Mouse (Mus musculus): ENCODE results near the gene Sall1.

Gene Sall1

DNA sequence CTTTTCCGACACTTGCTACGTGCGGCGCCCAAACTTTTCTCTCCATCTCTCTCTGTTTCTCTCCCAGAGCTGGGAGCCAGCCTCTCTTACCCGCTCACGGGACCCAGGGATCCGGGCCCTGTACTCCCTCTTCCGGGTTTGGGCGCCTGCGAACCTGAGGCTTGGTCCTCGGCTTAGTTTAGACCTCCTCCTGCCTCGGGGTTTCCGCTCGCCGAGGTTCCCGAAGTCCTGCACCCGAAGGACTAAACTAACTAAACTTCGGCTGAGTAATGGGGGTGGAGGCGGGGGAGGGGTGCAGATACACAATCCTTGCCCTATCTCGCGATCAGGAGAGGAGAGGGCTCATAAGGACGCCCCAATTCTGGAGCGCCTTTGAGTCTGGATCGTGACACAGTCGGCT is at the start of gene Sall1:
Gene Sall1, minus strand, starts transcription at position 223 of the 400 bp plus-strand sequence.
- DNase-seq (ENCODE audit: low spot score): no peak

DNA sequence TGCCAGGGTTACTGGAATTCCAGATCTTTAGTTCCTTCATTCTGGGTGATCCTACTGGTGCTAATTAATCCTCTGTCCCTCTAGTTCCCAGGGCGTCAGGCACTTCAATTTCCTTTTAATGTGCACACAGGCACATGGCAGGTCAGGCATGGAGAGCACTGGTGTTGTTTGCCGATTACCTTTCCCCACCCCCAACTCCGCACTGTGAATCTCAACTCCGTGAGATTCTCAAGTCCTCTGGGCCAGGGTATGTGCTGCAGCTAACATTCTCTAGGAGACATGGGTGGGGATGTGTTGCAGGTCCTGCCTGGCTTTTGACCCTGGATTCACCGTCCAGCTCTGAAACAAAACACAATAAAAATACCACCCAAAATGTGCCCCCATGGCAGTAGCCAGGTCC is 46.0 kb upstream of the Sall1 start:
- no peak for DNase-seq (ENCODE audit: low spot score)

DNA sequence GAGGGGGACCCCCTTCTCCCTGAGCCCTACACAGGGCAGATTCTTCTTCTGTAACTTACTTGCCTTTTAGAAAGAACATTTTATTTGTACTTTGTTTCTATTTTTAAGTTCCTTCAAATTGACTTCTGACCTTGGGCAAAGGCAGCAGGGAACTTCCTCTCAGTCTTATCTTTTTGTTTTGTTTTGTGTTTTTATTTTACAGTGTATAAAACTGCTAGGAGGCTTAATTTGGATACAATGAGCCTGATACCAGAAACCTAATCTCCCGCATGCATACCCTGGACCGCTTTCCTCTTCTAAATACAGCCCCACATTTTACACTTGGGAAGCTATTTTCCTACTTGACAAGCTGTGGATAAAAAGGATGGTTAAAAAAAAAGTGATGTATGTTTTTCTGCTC is 35.2 kb upstream of the Sall1 start:
- no peak for DNase-seq (ENCODE audit: low spot score)

GRCm38 (mm10) chr8:89072968-89073382 is 29.0 kb upstream of the Sall1 start:
- no peak for DNase-seq (ENCODE audit: low spot score)

GRCm38 (mm10) chr8:89067499-89067898 is 23.5 kb upstream of the Sall1 start:
- no peak for DNase-seq (ENCODE audit: low spot score)

- no peak for DNase-seq (ENCODE audit: low spot score)
These were observed 20.1 kb upstream of the Sall1 start for GRCm38 (mm10) chr8:89064042-89064441.

DNA sequence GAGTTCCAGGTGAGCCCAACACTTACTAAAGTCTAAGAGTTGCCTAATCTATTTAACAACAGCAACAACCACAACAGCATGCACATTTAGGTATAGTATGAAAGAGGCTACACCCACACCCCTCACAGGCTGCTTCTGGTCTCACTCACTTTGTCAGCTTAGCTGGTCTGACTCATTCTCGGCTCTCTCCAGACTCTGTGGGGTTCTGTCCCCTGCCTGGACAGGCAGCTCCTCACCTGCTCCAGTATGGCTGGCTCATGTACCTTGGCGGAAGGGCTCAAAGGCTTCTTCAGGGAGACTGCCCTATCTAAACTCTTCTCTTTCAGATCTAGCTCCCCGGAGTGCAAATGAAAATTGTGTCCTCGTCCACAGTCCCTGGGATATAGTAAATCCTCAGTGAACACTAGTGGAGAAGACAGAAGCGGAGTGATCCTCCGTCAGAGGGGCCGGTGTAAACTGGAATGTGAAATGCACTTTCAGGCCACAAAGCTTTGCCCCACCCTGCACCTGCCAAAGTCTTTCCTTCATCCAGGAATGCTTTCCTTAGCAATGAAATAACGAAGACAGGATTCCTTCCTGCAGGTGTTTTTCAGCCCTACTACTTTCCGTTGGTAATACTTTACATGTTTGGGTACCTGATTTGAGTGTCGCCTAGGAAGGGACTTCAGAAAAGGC is 19.5 kb upstream of the Sall1 start:
- no peak for DNase-seq (ENCODE audit: low spot score)

- DNase-seq (ENCODE audit: low spot score): no peak
These were observed 16.8 kb upstream of the Sall1 start for GRCm38 (mm10) chr8:89060717-89061116.

- DNase-seq (ENCODE audit: low spot score): no peak
These were observed 15.5 kb upstream of the Sall1 start for GRCm38 (mm10) chr8:89059507-89059906.

- no peak for DNase-seq (ENCODE audit: low spot score)
These were observed 8.9 kb upstream of the Sall1 start for GRCm38 (mm10) chr8:89052880-89053279.

GRCm38 (mm10) chr8:89046639-89047348 is 2.8 kb upstream of the Sall1 start:
- no peak for DNase-seq (ENCODE audit: low spot score)

DNA sequence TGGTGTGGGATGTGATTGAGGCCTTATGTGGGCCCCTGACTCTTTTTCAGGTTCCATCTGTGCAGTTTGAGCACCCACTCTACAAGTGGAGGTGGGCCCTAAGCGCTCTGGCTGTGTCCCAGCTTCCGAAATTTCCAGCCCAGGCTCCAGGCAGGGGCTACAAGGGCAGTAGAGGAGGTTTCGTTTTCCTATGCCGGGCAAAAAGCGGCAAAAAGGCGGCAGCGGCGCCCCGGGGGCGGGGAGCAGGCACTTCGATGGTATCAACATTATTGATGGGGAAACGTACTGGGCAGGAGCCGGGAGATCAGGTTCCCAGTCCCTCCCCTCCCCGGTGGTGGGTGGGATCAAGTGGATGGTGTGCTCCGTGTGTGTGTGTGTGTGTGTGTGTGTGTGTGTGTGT is 2.3 kb upstream of the Sall1 start:
- no peak for DNase-seq (ENCODE audit: low spot score)

- DNase-seq (ENCODE audit: low spot score): no peak
These were observed 1.8 kb upstream of the Sall1 start for GRCm38 (mm10) chr8:89045726-89046125.

GRCm38 (mm10) chr8:89045218-89045601 is 1.2 kb upstream of the Sall1 start:
- no peak for DNase-seq (ENCODE audit: low spot score)

DNA sequence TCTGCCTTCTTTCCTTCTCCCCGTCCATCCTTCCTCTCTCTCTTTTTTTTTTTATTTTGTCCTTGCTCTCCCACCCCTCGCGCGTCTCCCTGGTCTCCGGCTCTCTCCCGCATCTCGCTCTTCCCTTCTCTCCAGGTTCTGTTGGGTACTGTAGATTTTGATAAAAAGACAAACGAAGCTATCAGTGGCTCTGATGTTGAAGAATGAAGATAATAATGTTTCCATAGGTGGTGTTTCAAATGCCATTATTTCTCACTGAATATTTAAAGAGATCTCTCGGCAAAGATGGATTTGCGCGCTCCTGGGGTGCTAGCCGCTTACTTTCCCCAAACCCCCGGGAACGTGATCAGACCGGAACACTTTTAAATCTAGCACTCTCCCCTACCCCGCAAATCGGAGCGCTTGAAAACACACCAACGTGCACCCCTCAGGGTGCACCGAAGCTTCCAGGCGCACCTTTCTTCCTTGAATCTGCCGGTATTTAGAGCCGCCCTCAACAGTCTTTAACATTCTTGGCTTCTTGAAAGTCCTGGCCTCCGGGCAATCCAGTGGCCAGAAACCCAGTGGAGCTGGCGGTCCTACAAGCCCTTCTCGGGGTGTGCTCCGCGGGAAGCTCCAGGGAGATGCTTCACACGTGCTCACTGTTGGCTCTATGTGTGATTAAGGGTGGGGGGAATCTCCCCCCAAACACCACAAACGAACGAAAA is 702 bp upstream of the Sall1 start:
- DNase-seq (ENCODE audit: low spot score): no peak

- DNase-seq (ENCODE audit: low spot score): no peak
These were observed 556 bp downstream of the Sall1 start for GRCm38 (mm10) chr8:89043371-89043841.

DNA sequence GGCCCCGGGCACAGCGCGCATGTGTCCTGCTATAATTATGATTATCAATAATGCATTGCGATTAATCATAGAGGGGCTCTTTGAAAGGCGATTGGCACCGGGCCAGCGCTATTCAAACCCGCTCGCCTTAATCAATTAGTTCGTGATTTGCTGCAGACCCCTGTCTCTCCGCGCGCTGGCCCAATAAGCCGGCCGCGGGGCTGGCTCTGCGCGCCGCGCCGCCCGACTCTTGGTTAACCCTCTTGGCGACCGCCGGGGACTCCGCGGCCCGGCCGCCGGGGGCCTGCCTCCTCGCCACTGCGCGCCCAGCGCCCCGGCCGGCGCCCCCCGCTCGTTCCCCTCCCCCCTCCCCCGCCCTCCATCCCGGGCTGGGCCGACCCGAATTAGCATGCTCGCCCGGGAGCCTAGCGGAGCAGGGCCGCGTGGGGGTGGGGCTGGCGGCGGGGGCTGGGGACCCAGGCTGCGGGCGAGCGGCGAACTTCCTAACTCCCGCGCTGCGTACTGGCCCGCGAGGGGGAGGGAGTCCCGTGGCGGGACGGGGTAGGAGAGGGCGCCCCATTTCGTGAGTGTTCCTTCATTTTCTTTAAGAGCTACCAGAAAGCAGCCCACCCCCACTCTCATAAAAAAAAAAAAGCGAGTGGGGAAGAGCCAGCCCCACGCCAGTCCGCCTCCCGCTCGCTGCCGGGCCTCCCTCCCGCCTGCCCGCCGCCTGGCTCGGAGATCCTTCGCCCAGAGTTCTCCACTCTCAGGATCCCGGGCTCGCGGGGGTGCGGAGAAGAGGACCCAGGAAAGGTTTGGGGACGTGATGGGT is 1.2 kb downstream of the Sall1 start:
- DNase-seq (ENCODE audit: low spot score): no peak

- no peak for DNase-seq (ENCODE audit: low spot score)
These were observed 1.9 kb downstream of the Sall1 start for GRCm38 (mm10) chr8:89042118-89042460.

- no peak for DNase-seq (ENCODE audit: low spot score)
These were observed 2.4 kb downstream of the Sall1 start for GRCm38 (mm10) chr8:89041421-89042117.

GRCm38 (mm10) chr8:89040751-89041420 is 3.1 kb downstream of the Sall1 start:
- no peak for DNase-seq (ENCODE audit: low spot score)

- DNase-seq (ENCODE audit: low spot score): no peak
These were observed 4.1 kb downstream of the Sall1 start for GRCm38 (mm10) chr8:89039890-89040289.

Measured in MN1 (cell line).